Mouse (Mus musculus) frontal cortex, adult (tissue): Measurements from ENCODE around the gene Hs3st3b1.

Experiments used
- ATAC-seq: cut with Nextera tagmentation; 2 replicates; pipeline ENCODE4 v1.9.2; 2017; ENCODE audit warnings: mild to moderate bottlenecking, moderate library complexity, mixed read lengths; ENCODE audit not compliant: low TSS enrichment

The Hs3st3b1 gene

GRCm38 (mm10) chr11:63923386-63923785 lies 1.3 kb upstream of the Hs3st3b1 start:
- no peak for ATAC-seq

GRCm38 (mm10) chr11:63921044-63921951 lies 792 bp downstream of the Hs3st3b1 start:
- no peak for ATAC-seq

- ATAC-seq = peak; percentile 84
These were observed 1.6 kb downstream of the Hs3st3b1 start for GRCm38 (mm10) chr11:63920531-63920930.

GRCm38 (mm10) chr11:63919211-63920098 lies 2.6 kb downstream of the Hs3st3b1 start:
- no peak for ATAC-seq

GRCm38 (mm10) chr11:63918321-63919105 lies 3.6 kb downstream of the Hs3st3b1 start:
- ATAC-seq = no peak

GRCm38 (mm10) chr11:63917561-63917960 lies 4.5 kb downstream of the Hs3st3b1 start:
- ATAC-seq = no peak

- ATAC-seq = peak; percentile 90
These were observed 7.7 kb downstream of the Hs3st3b1 start for GRCm38 (mm10) chr11:63914388-63914787.

- no peak for ATAC-seq
These were observed 8.2 kb downstream of the Hs3st3b1 start for GRCm38 (mm10) chr11:63913936-63914335.

GRCm38 (mm10) chr11:63911001-63911400 lies 11.1 kb downstream of the Hs3st3b1 start:
- ATAC-seq = no peak

GRCm38 (mm10) chr11:63909961-63910360 lies 12.1 kb downstream of the Hs3st3b1 start:
- no peak for ATAC-seq

- no peak for ATAC-seq
These were observed 13.6 kb downstream of the Hs3st3b1 start for GRCm38 (mm10) chr11:63908500-63908899.

GRCm38 (mm10) chr11:63906552-63907353 lies 15.3 kb downstream of the Hs3st3b1 start:
- no peak for ATAC-seq

GRCm38 (mm10) chr11:63904787-63905186 lies 17.3 kb downstream of the Hs3st3b1 start:
- no peak for ATAC-seq

GRCm38 (mm10) chr11:63898509-63899168 lies 23.5 kb downstream of the Hs3st3b1 start:
- ATAC-seq = no peak

- no peak for ATAC-seq
These were observed 24.1 kb downstream of the Hs3st3b1 start for GRCm38 (mm10) chr11:63897856-63898508.

- no peak for ATAC-seq
These were observed 25.1 kb downstream of the Hs3st3b1 start for GRCm38 (mm10) chr11:63897011-63897410.

GRCm38 (mm10) chr11:63894188-63894587 lies 27.9 kb downstream of the Hs3st3b1 start:
- ATAC-seq = no peak

- no peak for ATAC-seq
These were observed 28.5 kb downstream of the Hs3st3b1 start for GRCm38 (mm10) chr11:63893557-63893956.

- ATAC-seq = no peak
These were observed 30.5 kb downstream of the Hs3st3b1 start for GRCm38 (mm10) chr11:63891479-63892020.
